Mouse (Mus musculus): ENCODE measurements at regions not wholly inside any gene's neighbourhood (a gene's known extent, or its start where the extent isn't known, plus 50 kb on each side); places are given as distances from the start of the nearest gene placed in this dataset.

- DNase-seq (ENCODE audit: low read depth) = no peak
These were observed 244.0 kb upstream of the Gnaz start for GRCm38 (mm10) chr10:74722971-74723370.

GRCm38 (mm10) chr10:74749446-74749845 lies 217.5 kb upstream of the Gnaz start:
- DNase-seq (ENCODE audit: low read depth) = no peak

DNA sequence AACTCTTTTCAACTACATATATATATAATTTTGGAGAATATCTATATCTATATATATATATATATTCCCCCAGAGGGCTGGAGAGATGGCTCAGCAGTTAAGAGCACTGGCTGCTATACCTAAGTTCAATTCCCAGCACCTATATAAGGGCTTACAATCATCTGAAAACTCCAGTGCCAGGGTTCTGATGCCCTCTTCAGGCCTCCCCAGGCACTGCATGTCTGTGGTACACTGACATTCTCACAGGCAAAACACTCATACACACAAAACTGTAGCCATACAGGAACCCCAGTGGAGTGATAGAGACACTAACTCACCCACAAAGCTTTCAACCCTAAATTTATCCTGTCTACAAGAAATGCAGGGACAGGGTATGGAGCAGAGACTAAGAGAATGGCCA lies 216.1 kb upstream of the Gnaz start:
- no peak for DNase-seq (ENCODE audit: low read depth)

DNA sequence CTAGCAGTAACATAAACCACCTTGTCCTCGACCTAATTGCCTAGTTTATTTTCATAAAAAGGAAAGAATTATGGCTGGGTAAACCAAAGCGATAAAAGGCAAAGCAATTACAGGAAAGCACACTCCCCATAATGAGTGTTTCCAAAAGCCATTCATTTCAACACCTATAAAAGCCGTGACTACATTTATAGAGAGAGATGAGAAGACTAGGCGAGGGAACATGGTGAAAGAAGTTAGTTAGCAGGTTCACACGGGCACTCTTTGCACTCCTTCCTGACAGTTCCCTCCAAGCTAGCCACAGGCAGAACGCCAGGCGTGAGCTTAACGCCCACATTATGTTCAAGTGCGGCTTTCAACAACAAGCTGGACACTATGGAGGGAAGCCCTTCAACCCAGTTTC lies 206.2 kb upstream of the Gnaz start:
- no peak for DNase-seq (ENCODE audit: low read depth)

- DNase-seq (ENCODE audit: low read depth) = no peak
These were observed 177.7 kb upstream of the Gnaz start for GRCm38 (mm10) chr10:74789245-74789644.

GRCm38 (mm10) chr10:74789987-74790386 lies 177.0 kb upstream of the Gnaz start:
- DNase-seq (ENCODE audit: low read depth) = no peak

- DNase-seq (ENCODE audit: low read depth) = no peak
These were observed 143.6 kb upstream of the Gnaz start for GRCm38 (mm10) chr10:74823395-74823794.

DNA sequence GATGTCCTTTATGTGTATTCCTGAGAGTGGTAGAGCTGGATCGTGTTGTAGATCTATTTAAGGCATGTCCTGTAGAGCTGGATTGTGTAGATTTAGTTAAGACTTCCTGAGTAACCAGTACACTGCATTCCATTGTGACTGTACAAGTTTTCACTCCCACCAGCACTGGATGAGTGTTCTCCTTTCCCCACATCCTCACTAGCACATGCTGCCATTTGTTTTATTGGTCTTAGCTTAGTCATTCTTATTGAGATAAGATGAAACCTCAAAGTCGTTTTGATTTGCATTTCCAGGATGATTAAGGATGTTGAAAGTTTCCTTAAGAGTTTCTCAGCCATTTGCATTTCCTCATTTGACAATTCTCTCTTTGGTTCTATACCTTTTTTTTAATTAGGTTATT lies 132.6 kb upstream of the Gnaz start:
- DNase-seq (ENCODE audit: low read depth) = no peak

GRCm38 (mm10) chr10:74848372-74848771 lies 118.6 kb upstream of the Gnaz start:
- DNase-seq (ENCODE audit: low read depth) = peak; percentile 21

GRCm38 (mm10) chr10:74854991-74855664 lies 111.8 kb upstream of the Gnaz start:
- DNase-seq (ENCODE audit: low read depth) = no peak
